Mouse (Mus musculus) liver, embryonic 14 days (tissue): ENCODE measurements around the gene Armcx6. TPM values are rescaled to one million over a fixed set of nuclear protein-coding genes. Genes with fewer than 3 reads are reported as not detected.

Experiments
- polyA plus RNA-seq: library from polyadenylated mRNA; depleted of rRNA; stranded (reverse); fragments of >200 nt; gene quantifications from 2 replicates; pipeline ENCODE4 v1.2.3, GENCODE M21; 2012; rRNA removed

Gene Armcx6
- polyA plus RNA-seq = 5.3 and 6.1 TPM in 2 replicates

GRCm38 (mm10) chrX:134750764-134751592 is at the start of gene Armcx6:
TSS of gene Armcx6 (minus strand) at chrX:134751417.

GRCm38 (mm10) chrX:134756434-134757292 is 5.4 kb upstream of the Armcx6 start, which contains the start of gene Armcx3:
TSS of gene Armcx3 (plus strand) at chrX:134756595.

GRCm38 (mm10) chrX:134717752-134718308 is 33.4 kb downstream of the Armcx6 start, which contains the start of gene Armcx1:
TSS of gene Armcx1 (plus strand) at chrX:134717963.

Other genes with a start within 250 kb of the Armcx6 start
- 21.7 and 24.8 TPM in 2 replicates for gene Timm8a1, start 209.6 kb downstream of the Armcx6 start, polyA plus RNA-seq
- 16.2 and 17.7 TPM in 2 replicates for gene Btk, start 167.8 kb downstream of the Armcx6 start, polyA plus RNA-seq
- 1,340 and 1,382 TPM in 2 replicates for gene Rpl36a, start 165.8 kb downstream of the Armcx6 start, polyA plus RNA-seq
- 1.8 and 2.1 TPM in 2 replicates for gene Gla, start 150.3 kb downstream of the Armcx6 start, polyA plus RNA-seq
- gene Hnrnph2, start 150.2 kb downstream of the Armcx6 start, polyA plus RNA-seq = 53.3 and 57.9 TPM in 2 replicates
- gene Armcx4, start 64.9 kb downstream of the Armcx6 start, polyA plus RNA-seq = 1.4 and 1.6 TPM in 2 replicates
- 5.3 and 5.5 TPM in 2 replicates for gene Armcx1, start 33.5 kb downstream of the Armcx6 start, polyA plus RNA-seq
- 9.8 and 10.3 TPM in 2 replicates for gene Armcx3, start 5.2 kb upstream of the Armcx6 start, polyA plus RNA-seq
- gene Armcx2, start 57.8 kb upstream of the Armcx6 start, polyA plus RNA-seq = 7.9 and 8.5 TPM in 2 replicates
- gene Nxf2, start 213.3 kb upstream of the Armcx6 start, polyA plus RNA-seq = 0.07 and 0.08 TPM in 2 replicates